In the genomic region with DNA sequence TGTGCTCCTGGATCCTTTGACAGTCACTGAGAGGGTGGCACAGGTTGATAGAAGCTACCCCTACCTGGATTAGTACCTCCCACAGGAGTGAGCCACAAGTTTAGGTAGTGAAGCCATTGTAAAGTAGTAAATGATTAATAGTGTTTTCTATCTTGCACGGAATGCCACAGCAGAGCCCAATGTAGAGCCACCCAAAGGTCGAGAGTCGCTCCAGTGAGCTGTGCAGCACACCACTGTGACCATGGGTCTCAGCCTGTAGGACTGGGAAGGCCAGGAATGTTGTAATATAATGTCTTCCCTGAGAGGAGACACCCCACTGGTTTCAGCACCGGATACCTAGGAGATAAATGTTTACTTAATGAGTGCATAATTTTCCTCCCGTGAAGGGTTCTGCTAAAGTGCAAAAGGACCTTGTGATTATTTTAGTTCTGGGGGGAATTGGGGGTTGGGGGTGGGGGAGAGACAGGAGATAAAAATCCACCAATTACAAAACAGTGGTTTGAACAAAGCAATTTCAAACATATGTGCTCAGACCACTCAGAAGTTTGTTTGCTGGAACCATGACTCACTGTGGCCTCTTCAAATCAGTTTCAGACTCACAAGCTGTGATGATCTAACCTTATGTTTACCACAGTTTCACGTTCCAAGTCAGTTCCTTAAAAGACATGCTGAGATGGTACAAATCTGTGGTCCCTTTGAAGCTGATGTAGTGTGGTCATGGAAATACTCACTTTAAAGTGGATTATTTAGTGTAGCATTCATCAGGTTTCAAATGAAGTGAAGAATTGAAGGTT, we compare ENCODE assay signal across 21 mouse cellular contexts. TPM values are rescaled to one million over a fixed set of nuclear protein-coding genes. Genes with fewer than 3 reads are reported as not detected.
DNase-seq lines count a peak whose midpoint lies in the region; ATAC-seq and TF ChIP-seq lines count a peak whose summit lies in the region.
"Had no signal": no experiment of that assay in that cellular context is flagged by ENCODE, and none has a peak within 500 bp of the region (broad histone marks: within the 10 kb centered on the region; RNA-seq: fewer than 3 reads in every experiment).

No protein-coding gene starts in this region.

- peaks cover 14% of the 10 kb centered on the region for H3K79me3 ChIP-seq in C2C12 (ENCODE audit: low read depth)

- peaks cover 28% of the 10 kb centered on the region for H3K36me3 ChIP-seq in intestine, embryonic 15.5 days
- H3K36me3 ChIP-seq in intestine, postnatal 0 days (ENCODE audit: control insufficient read depth, insufficient read depth) = peaks cover 41% of the 10 kb centered on the region
- H3K36me3 ChIP-seq in C2C12 (ENCODE audit: control insufficient read depth, insufficient read depth) = peaks cover 93% of the 10 kb centered on the region
- peaks cover 24% of the 10 kb centered on the region for H3K36me3 ChIP-seq in intestine, embryonic 16.5 days (ENCODE audit: control insufficient read depth, insufficient read depth, low read length)
- peaks cover 83% of the 10 kb centered on the region for H3K36me3 ChIP-seq in forebrain, embryonic 12.5 days (replicated peaks)

- DNase-seq in kidney, postnatal 36 days = peak; percentile 7 to 12
- DNase-seq in frontal cortex, adult 2 months (ENCODE audit: extremely low spot score in 1 of 2, low spot score in 1 of 2) = no peak
- no peak for DNase-seq in layer of hippocampus, postnatal 25 days (ENCODE audit: extremely low spot score in 1 of 2, low spot score in 1 of 2)
- DNase-seq: adrenal gland, postnatal 14 days; B cell, adult 2 months; cerebellum, adult 11-12 months; cerebellum, postnatal 14 days; gastrocnemius, postnatal 25 days; layer of hippocampus, postnatal 36 days; liver, postnatal 0 days; right cerebral cortex, postnatal 25 days had no signal

- WGBS in intestine, embryonic 15.5 days = 58% methylated on average over 6 of the region's 6 CpGs
- 53% methylated on average over 6 of the region's 6 CpGs for WGBS in intestine, postnatal 0 days
- WGBS in intestine, embryonic 16.5 days = 59% methylated on average over 6 of the region's 6 CpGs
- WGBS in forebrain, embryonic 12.5 days = 84% methylated on average over 6 of the region's 6 CpGs

- TF ChIP-seq CTCF in intestine, postnatal 0 days (IDR thresholded peaks at IDR 0.05; ENCODE audit: low read depth) = no peak
- TF ChIP-seq CTCF in C2C12 (IDR thresholded peaks at IDR 0.05; ENCODE audit: control insufficient read depth, insufficient read depth, insufficient read length) = no peak

- no peaks in the 10 kb centered on the region for H3K27me3 ChIP-seq in intestine, embryonic 15.5 days (replicated peaks)
- H3K27me3 ChIP-seq in intestine, postnatal 0 days (replicated peaks; ENCODE audit: control insufficient read depth, insufficient read depth, low read length) = no peaks in the 10 kb centered on the region
- H3K27me3 ChIP-seq in C2C12 (ENCODE audit: control insufficient read depth, insufficient read depth, insufficient read length) = no peaks in the 10 kb centered on the region
- no peaks in the 10 kb centered on the region for H3K27me3 ChIP-seq in intestine, embryonic 16.5 days (replicated peaks; ENCODE audit: control insufficient read depth, insufficient read depth, low read length)
- H3K27me3 ChIP-seq in forebrain, embryonic 12.5 days = no peaks in the 10 kb centered on the region
- H3K27me3 ChIP-seq: limb, embryonic 15.5 days; midbrain, embryonic 15.5 days had no signal

- no peaks in the 10 kb centered on the region for H3K4me1 ChIP-seq in intestine, embryonic 15.5 days (replicated peaks)
- no peaks in the 10 kb centered on the region for H3K4me1 ChIP-seq in intestine, postnatal 0 days (replicated peaks; ENCODE audit: control insufficient read depth, insufficient read depth, low read length)
- H3K4me1 ChIP-seq in intestine, embryonic 16.5 days (ENCODE audit: control insufficient read depth, insufficient read depth, low read length) = no peaks in the 10 kb centered on the region
- no peaks in the 10 kb centered on the region for H3K4me1 ChIP-seq in forebrain, embryonic 12.5 days
- H3K4me1 ChIP-seq: heart, embryonic 10.5 days; limb, embryonic 15.5 days; midbrain, embryonic 15.5 days had no signal

- peaks cover 24% of the 10 kb centered on the region for H3K79me2 ChIP-seq in C2C12 (ENCODE audit: control insufficient read depth, insufficient read depth)

- no peaks in the 10 kb centered on the region for H3K9me3 ChIP-seq in intestine, embryonic 15.5 days
- H3K9me3 ChIP-seq in intestine, postnatal 0 days (ENCODE audit: control insufficient read depth) = no peaks in the 10 kb centered on the region
- no peaks in the 10 kb centered on the region for H3K9me3 ChIP-seq in intestine, embryonic 16.5 days (ENCODE audit: control insufficient read depth, low read length)
- no peaks in the 10 kb centered on the region for H3K9me3 ChIP-seq in forebrain, embryonic 12.5 days
- H3K9me3 ChIP-seq: heart, embryonic 10.5 days; limb, embryonic 15.5 days; midbrain, embryonic 15.5 days had no signal

- no peak overlapping the region for H3K4me2 ChIP-seq in intestine, embryonic 15.5 days (replicated peaks)
- H3K4me2 ChIP-seq in intestine, postnatal 0 days (replicated peaks; ENCODE audit: low read depth) = no peak overlapping the region
- H3K4me2 ChIP-seq in intestine, embryonic 16.5 days (ENCODE audit: low read depth, low read length) = no peak overlapping the region
- no peak overlapping the region for H3K4me2 ChIP-seq in forebrain, embryonic 12.5 days
- H3K4me2 ChIP-seq: limb, embryonic 15.5 days; midbrain, embryonic 15.5 days had no signal

- H3ac ChIP-seq in C2C12 (ENCODE audit: control insufficient read depth, insufficient read length, low read depth) = no peak overlapping the region

- H3K27ac ChIP-seq in intestine, embryonic 15.5 days = no peak overlapping the region
- H3K27ac ChIP-seq in intestine, postnatal 0 days (ENCODE audit: low read depth, low read length) = no peak overlapping the region
- H3K27ac ChIP-seq in intestine, embryonic 16.5 days (ENCODE audit: low read length) = no peak overlapping the region
- no peak overlapping the region for H3K27ac ChIP-seq in forebrain, embryonic 12.5 days
- H3K27ac ChIP-seq: heart, embryonic 10.5 days; limb, embryonic 15.5 days; midbrain, embryonic 15.5 days had no signal

- ATAC-seq in intestine, embryonic 15.5 days = peak; percentile 47; the same call in 1 of the 2 replicates
- ATAC-seq in intestine, postnatal 0 days = no peak
- peak; percentile 31; the same call in 1 of the 2 replicates for ATAC-seq in intestine, embryonic 16.5 days
- no peak for ATAC-seq in forebrain, embryonic 12.5 days (ENCODE audit: low FRiP score)
- ATAC-seq: activated CD4-positive, CD25-positive, alpha-beta regulatory T cell, adult 4 months; forebrain, embryonic 14.5 days; liver, postnatal 0 days; midbrain, embryonic 15.5 days had no signal

- no peak overlapping the region for H3K4me3 ChIP-seq in intestine, embryonic 15.5 days (replicated peaks)
- no peak overlapping the region for H3K4me3 ChIP-seq in intestine, postnatal 0 days (ENCODE audit: low read depth, low read length)
- H3K4me3 ChIP-seq in C2C12 (ENCODE audit: insufficient read depth, poor library complexity, severe bottlenecking) = no peak overlapping the region
- H3K4me3 ChIP-seq in intestine, embryonic 16.5 days (ENCODE audit: low read length) = no peak overlapping the region
- H3K4me3 ChIP-seq in forebrain, embryonic 12.5 days (replicated peaks) = no peak overlapping the region
- H3K4me3 ChIP-seq: heart, embryonic 10.5 days; limb, embryonic 15.5 days; midbrain, embryonic 15.5 days had no signal

- H3K9ac ChIP-seq in intestine, embryonic 15.5 days = no peak overlapping the region
- no peak overlapping the region for H3K9ac ChIP-seq in intestine, postnatal 0 days (ENCODE audit: low read depth, low read length)
- no peak overlapping the region for H3K9ac ChIP-seq in intestine, embryonic 16.5 days (ENCODE audit: low read depth, low read length)
- H3K9ac ChIP-seq in forebrain, embryonic 12.5 days = no peak overlapping the region
- H3K9ac ChIP-seq: limb, embryonic 15.5 days; liver, postnatal 0 days; midbrain, embryonic 15.5 days had no signal

TF ChIP-seq in C2C12, 6 proteins besides CTCF, POLR2A, EP300 and RAD21:
- TF ChIP-seq MAX (IDR thresholded peaks at IDR 0.05) (no peak), MYOD1 (IDR thresholded peaks at IDR 0.05; ENCODE audit: control insufficient read depth, insufficient read length, low read depth) (peak; percentile 24), FOSL1 (IDR thresholded peaks at IDR 0.05; ENCODE audit: insufficient read depth, low read length, poor library complexity, severe bottlenecking) (peak; percentile 36), CEBPB (IDR thresholded peaks at IDR 0.05; ENCODE audit: low read depth) (no peak)

RNA-seq across cellular contexts. Expression of a gene that starts 40.8 kb away (rescaled TPM):
- 53.7 and 60.5 TPM in 2 replicates for polyA plus RNA-seq in intestine, embryonic 15.5 days (2015; fragmentation: Nextera tagmentation; extraction: Ambion mirVana)
- polyA plus RNA-seq in intestine, postnatal 0 days (2015; fragmentation: Nextera tagmentation; extraction: Ambion mirVana) = 12.5 and 13.2 TPM in 2 replicates
- 87.0 TPM for polyA plus RNA-seq in C2C12 (2012; fragmentation: generic; extraction: Trizol)
- 44.4 and 49.1 TPM in 2 replicates for polyA plus RNA-seq in intestine, embryonic 16.5 days (2015; fragmentation: Nextera tagmentation; extraction: Ambion mirVana)
- polyA plus RNA-seq in frontal cortex, adult 2 months (2012; rRNA removed) = 8.0 and 8.2 TPM in 2 replicates
- polyA plus RNA-seq in forebrain, embryonic 12.5 days (2016; fragmentation: Nextera tagmentation; extraction: Ambion mirVana) = 67.5 and 70.4 TPM in 2 replicates
- total RNA-seq in layer of hippocampus, postnatal 25 days (2021) = 1 to 10 TPM; 9.2 to 9.8 TPM

Comparison
In these comparisons a context has a peak if more than half of its experiments do, and no peak if none do; other contexts are left out.
1. ATAC-seq: peak in intestine, embryonic 15.5 days (single experiment) and intestine, embryonic 16.5 days (single experiment); none in intestine, postnatal 0 days (single experiment) and forebrain, embryonic 12.5 days (single experiment).
2. DNase-seq: peak in kidney, postnatal 36 days (2 of 2); none in frontal cortex, adult 2 months (0 of 2) and layer of hippocampus, postnatal 25 days (0 of 2).